12 mouse cellular contexts compared by ENCODE assay signal in genomic region chr11:83979992-83980391, GRCm38 (mm10). TPM values are rescaled to one million over a fixed set of nuclear protein-coding genes. Genes with fewer than 3 reads are reported as not detected.
DNase-seq lines count a peak whose midpoint lies in the region.
"Had no signal": no experiment of that assay in that cellular context is flagged by ENCODE, and none has a peak within 500 bp of the region (broad histone marks: within the 10 kb centered on the region; RNA-seq: fewer than 3 reads in every experiment).

No protein-coding gene starts in this region.

- peak; percentile 53 for DNase-seq in heart, adult 11 months
- DNase-seq in heart, adult 9 months (ENCODE audit: low spot score in 2 of 2): no peak
- DNase-seq in adrenal gland, adult 8-10 months: peak; percentile 18
- DNase-seq in adrenal gland, postnatal 10 days: peak; percentile 28
- peak; percentile 17 to 25 for DNase-seq in adrenal gland, postnatal 36 days
- DNase-seq in left cerebral cortex, adult 8-10 months (ENCODE audit: low spot score in 2 of 2): no peak
- DNase-seq: cerebellum, adult 11 months; cerebellum, adult 2 months; cerebellum, adult 9-11 months; cerebellum, postnatal 25 days; gastrocnemius, postnatal 25 days; heart, adult 2 months had no signal

RNA-seq across cellular contexts. Expression of gene Synrg, which starts 15.8 kb away (rescaled TPM):
- 10 to 100 TPM; 49.3 to 73.8 (median 63.4) TPM for total RNA-seq in adrenal gland, adult 8-10 months (2022)
- total RNA-seq in adrenal gland, postnatal 10 days (2021): 10 to 100 TPM; 31.3 to 36.1 TPM
- 10 to 100 TPM; 48.4 to 49.2 TPM for total RNA-seq in adrenal gland, postnatal 36 days (2021)
- total RNA-seq in left cerebral cortex, adult 8-10 months (2022): 10 to 100 TPM; 60.6 to 72.7 (median 67.4) TPM

RNA-seq across cellular contexts. Expression of gene Ddx52, which starts 38.1 kb away (rescaled TPM):
- total RNA-seq in adrenal gland, adult 8-10 months (2022): 10 to 100 TPM; 18.8 to 26.6 (median 26.0) TPM
- 10 to 100 TPM; 18.3 to 18.6 TPM for total RNA-seq in adrenal gland, postnatal 10 days (2021)
- total RNA-seq in adrenal gland, postnatal 36 days (2021): 10 to 100 TPM; 20.0 to 21.7 TPM
- 10 to 100 TPM; 13.7 to 19.2 (median 15.6) TPM for total RNA-seq in left cerebral cortex, adult 8-10 months (2022)

Comparison
In these comparisons a context has a peak if more than half of its experiments do, and no peak if none do; other contexts are left out.
1. DNase-seq: peak in heart, adult 11 months (single experiment), adrenal gland, adult 8-10 months (single experiment), adrenal gland, postnatal 10 days (single experiment) and adrenal gland, postnatal 36 days (2 of 2); none in heart, adult 9 months (0 of 2) and left cerebral cortex, adult 8-10 months (0 of 2).